Mouse (Mus musculus) thymus, postnatal 10 days (tissue): ENCODE data around the gene 1700001L19Rik.

Source experiments
- DNase-seq, 2 experiments: peaks; one replicate each; pipeline ENCODE4 v3.0.0; 2021; ENCODE audit warnings: low spot score in 2 of 2

1700001L19Rik gene

GRCm38 (mm10) chr13:68607652-68608405 is 10.6 kb downstream of the 1700001L19Rik start:
- DNase-seq = no peak

- DNase-seq = no peak
Observed at GRCm38 (mm10) chr13:68622792-68623191, 25.6 kb downstream of the 1700001L19Rik start.

- DNase-seq = no peak
Observed at GRCm38 (mm10) chr13:68627041-68627440, 29.8 kb downstream of the 1700001L19Rik start.

- DNase-seq = no peak
Observed at GRCm38 (mm10) chr13:68642786-68643185, 45.6 kb downstream of the 1700001L19Rik start.
